Mouse (Mus musculus): ENCODE measurements around the gene Ccdc24. TPM values are rescaled to one million over a fixed set of nuclear protein-coding genes. Genes with fewer than 3 reads are reported as not detected.

Gene Ccdc24
- polyA plus RNA-seq, 1 experiment from 2014 or later, result 1.5 TPM

- DNase-seq (ENCODE audit: low spot score) (no peak), ATAC-seq (no peak)
- no peak overlapping the region for H3K4me3 ChIP-seq (ENCODE audit: low read depth, low read length)
- no peaks in the 10 kb centered on the region for H3K27me3 ChIP-seq (replicated peaks; ENCODE audit: control insufficient read depth, insufficient read depth, low read length)
- H3K9ac ChIP-seq (ENCODE audit: low read length), result no peak overlapping the region
- peaks cover 73% of the 10 kb centered on the region for H3K36me3 ChIP-seq (ENCODE audit: control insufficient read depth, insufficient read depth, low read length)
- H3K4me2 ChIP-seq (ENCODE audit: low read length), result no peak overlapping the region
- 84% methylated on average over 10 of the region's 10 CpGs for WGBS
- H3K4me1 ChIP-seq (ENCODE audit: control insufficient read depth, insufficient read depth, low read length), result peaks cover 7% of the 10 kb centered on the region
- H3K27ac ChIP-seq (ENCODE audit: low read depth, low read length), result no peak overlapping the region
- no peaks in the 10 kb centered on the region for H3K9me3 ChIP-seq (replicated peaks; ENCODE audit: control insufficient read depth, low read length)
Observed at GRCm38 (mm10) chr4:117904094-117904493, 31.7 kb upstream of the Ccdc24 start.

- Histone ChIP-seq H3K4me1 (ENCODE audit: control insufficient read depth, insufficient read depth, low read length) (no peaks in the 10 kb centered on the region), H3K9ac (ENCODE audit: low read length) (no peak overlapping the region), H3K9me3 (replicated peaks; ENCODE audit: control insufficient read depth, low read length) (no peaks in the 10 kb centered on the region), H3K4me2 (ENCODE audit: low read length) (no peak overlapping the region), H3K4me3 (ENCODE audit: low read depth, low read length) (no peak overlapping the region), H3K27me3 (replicated peaks; ENCODE audit: control insufficient read depth, insufficient read depth, low read length) (no peaks in the 10 kb centered on the region), H3K27ac (ENCODE audit: low read depth, low read length) (no peak overlapping the region), H3K36me3 (ENCODE audit: control insufficient read depth, insufficient read depth, low read length) (peaks cover 93% of the 10 kb centered on the region)
- 86% methylated on average over 3 of the region's 3 CpGs for WGBS
- DNase-seq (ENCODE audit: low spot score) (no peak), ATAC-seq (no peak)
Observed at GRCm38 (mm10) chr4:117898111-117898510, 25.8 kb upstream of the Ccdc24 start.

- Histone ChIP-seq H3K9ac (ENCODE audit: low read length) (no peak overlapping the region), H3K27ac (ENCODE audit: low read depth, low read length) (no peak overlapping the region), H3K4me3 (ENCODE audit: low read depth, low read length) (no peak overlapping the region), H3K36me3 (ENCODE audit: control insufficient read depth, insufficient read depth, low read length) (peaks cover 72% of the 10 kb centered on the region), H3K9me3 (replicated peaks; ENCODE audit: control insufficient read depth, low read length) (no peaks in the 10 kb centered on the region), H3K4me1 (ENCODE audit: control insufficient read depth, insufficient read depth, low read length) (peaks cover 3% of the 10 kb centered on the region; the same call in 1 of the 2 replicates), H3K4me2 (ENCODE audit: low read length) (no peak overlapping the region), H3K27me3 (replicated peaks; ENCODE audit: control insufficient read depth, insufficient read depth, low read length) (no peaks in the 10 kb centered on the region)
- 95% methylated on average over 6 of the region's 6 CpGs for WGBS
- DNase-seq (ENCODE audit: low spot score), result no peak
- no peak for ATAC-seq
Observed at GRCm38 (mm10) chr4:117896031-117896430, 23.7 kb upstream of the Ccdc24 start.

- Histone ChIP-seq H3K27ac (ENCODE audit: low read depth, low read length) (no peak overlapping the region), H3K9me3 (replicated peaks; ENCODE audit: control insufficient read depth, low read length) (no peaks in the 10 kb centered on the region), H3K4me3 (ENCODE audit: low read depth, low read length) (no peak overlapping the region), H3K4me2 (ENCODE audit: low read length) (no peak overlapping the region), H3K9ac (ENCODE audit: low read length) (no peak overlapping the region), H3K4me1 (ENCODE audit: control insufficient read depth, insufficient read depth, low read length) (peaks cover 3% of the 10 kb centered on the region; the same call in 1 of the 2 replicates), H3K27me3 (replicated peaks; ENCODE audit: control insufficient read depth, insufficient read depth, low read length) (no peaks in the 10 kb centered on the region), H3K36me3 (ENCODE audit: control insufficient read depth, insufficient read depth, low read length) (peaks cover 65% of the 10 kb centered on the region)
- WGBS, result 78% methylated on average over 7 of the region's 7 CpGs
- no peak for DNase-seq (ENCODE audit: low spot score)
- no peak for ATAC-seq
Observed at GRCm38 (mm10) chr4:117895339-117895738, 23.0 kb upstream of the Ccdc24 start.

- H3K4me1 ChIP-seq (ENCODE audit: control insufficient read depth, insufficient read depth, low read length), result peaks cover 3% of the 10 kb centered on the region; the same call in 1 of the 2 replicates
- peaks cover 65% of the 10 kb centered on the region for H3K36me3 ChIP-seq (ENCODE audit: control insufficient read depth, insufficient read depth, low read length)
- H3K9me3 ChIP-seq (replicated peaks; ENCODE audit: control insufficient read depth, low read length), result no peaks in the 10 kb centered on the region
- DNase-seq (ENCODE audit: low spot score), result no peak
- no peak overlapping the region for H3K4me3 ChIP-seq (ENCODE audit: low read depth, low read length)
- no peak for ATAC-seq
- 93% methylated on average over 8 of the region's 8 CpGs for WGBS
- no peak overlapping the region for H3K27ac ChIP-seq (ENCODE audit: low read depth, low read length)
- no peak overlapping the region for H3K4me2 ChIP-seq (ENCODE audit: low read length)
- H3K9ac ChIP-seq (ENCODE audit: low read length), result no peak overlapping the region
- H3K27me3 ChIP-seq (replicated peaks; ENCODE audit: control insufficient read depth, insufficient read depth, low read length), result no peaks in the 10 kb centered on the region
Observed at GRCm38 (mm10) chr4:117894601-117895000, 22.2 kb upstream of the Ccdc24 start.

- DNase-seq (ENCODE audit: low spot score), result peak; percentile 22
- Histone ChIP-seq H3K36me3 (ENCODE audit: control insufficient read depth, insufficient read depth, low read length) (peaks cover 61% of the 10 kb centered on the region), H3K9me3 (replicated peaks; ENCODE audit: control insufficient read depth, low read length) (no peaks in the 10 kb centered on the region), H3K9ac (ENCODE audit: low read length) (no peak overlapping the region), H3K27me3 (replicated peaks; ENCODE audit: control insufficient read depth, insufficient read depth, low read length) (no peaks in the 10 kb centered on the region), H3K4me2 (ENCODE audit: low read length) (no peak overlapping the region), H3K4me1 (ENCODE audit: control insufficient read depth, insufficient read depth, low read length) (peaks cover 3% of the 10 kb centered on the region; the same call in 1 of the 2 replicates), H3K4me3 (ENCODE audit: low read depth, low read length) (no peak overlapping the region), H3K27ac (ENCODE audit: low read depth, low read length) (no peak overlapping the region)
- no peak for ATAC-seq
- 30% methylated on average over 9 of the region's 9 CpGs for WGBS
Observed at GRCm38 (mm10) chr4:117893376-117893775, 21.0 kb upstream of the Ccdc24 start.

- H3K4me1 ChIP-seq (ENCODE audit: control insufficient read depth, insufficient read depth, low read length), result peaks cover 3% of the 10 kb centered on the region; the same call in 1 of the 2 replicates
- no peak within 1 kb of the TSS for H3K27ac ChIP-seq (ENCODE audit: low read depth, low read length)
- ATAC-seq (peak; percentile 87), DNase-seq (ENCODE audit: low spot score) (peak; percentile 97)
- H3K9ac ChIP-seq (ENCODE audit: low read length), result peak within 1 kb of the TSS; percentile 58
- peak within 1 kb of the TSS; percentile 66 for H3K4me3 ChIP-seq (ENCODE audit: low read depth, low read length)
- peaks cover 46% of the 10 kb centered on the region for H3K36me3 ChIP-seq (ENCODE audit: control insufficient read depth, insufficient read depth, low read length)
- H3K27me3 ChIP-seq (replicated peaks; ENCODE audit: control insufficient read depth, insufficient read depth, low read length), result no peaks in the 10 kb centered on the region
- peak within 1 kb of the TSS; percentile 87 for H3K4me2 ChIP-seq (ENCODE audit: low read length)
- H3K9me3 ChIP-seq (replicated peaks; ENCODE audit: control insufficient read depth, low read length), result no peaks in the 10 kb centered on the region
- WGBS, result under 1% methylated on average over 21 of the region's 21 CpGs
Observed at GRCm38 (mm10) chr4:117891738-117892161, 19.4 kb upstream of the Ccdc24 start, which contains the start of gene Dph2. Dph2 (minus strand) TSS chr4:117892032.

GRCm38 (mm10) chr4:117890750-117891149, 18.4 kb upstream of the Ccdc24 start:
- ATAC-seq (no peak), DNase-seq (ENCODE audit: low spot score) (no peak)
- H3K4me1 ChIP-seq (ENCODE audit: control insufficient read depth, insufficient read depth, low read length), result peaks cover 10% of the 10 kb centered on the region
- no peak overlapping the region for H3K9ac ChIP-seq (ENCODE audit: low read length)
- H3K27ac ChIP-seq (ENCODE audit: low read depth, low read length), result no peak overlapping the region
- peaks cover 36% of the 10 kb centered on the region for H3K36me3 ChIP-seq (ENCODE audit: control insufficient read depth, insufficient read depth, low read length)
- H3K9me3 ChIP-seq (replicated peaks; ENCODE audit: control insufficient read depth, low read length), result no peaks in the 10 kb centered on the region
- peak overlapping the region; percentile 66; the same call in 1 of the 2 replicates for H3K4me3 ChIP-seq (ENCODE audit: low read depth, low read length)
- H3K4me2 ChIP-seq (ENCODE audit: low read length), result peak overlapping the region; percentile 87
- no peaks in the 10 kb centered on the region for H3K27me3 ChIP-seq (replicated peaks; ENCODE audit: control insufficient read depth, insufficient read depth, low read length)
- WGBS, result 54% methylated on average over 8 of the region's 8 CpGs

- H3K4me1 ChIP-seq (ENCODE audit: control insufficient read depth, insufficient read depth, low read length), result peaks cover 10% of the 10 kb centered on the region
- H3K36me3 ChIP-seq (ENCODE audit: control insufficient read depth, insufficient read depth, low read length), result peaks cover 35% of the 10 kb centered on the region
- H3K4me3 ChIP-seq (ENCODE audit: low read depth, low read length), result no peak overlapping the region
- ATAC-seq, result no peak
- no peak overlapping the region for H3K9ac ChIP-seq (ENCODE audit: low read length)
- DNase-seq (ENCODE audit: low spot score), result no peak
- 91% methylated on average over 14 of the region's 14 CpGs for WGBS
- H3K27ac ChIP-seq (ENCODE audit: low read depth, low read length), result no peak overlapping the region
- no peak overlapping the region for H3K4me2 ChIP-seq (ENCODE audit: low read length)
- H3K27me3 ChIP-seq (replicated peaks; ENCODE audit: control insufficient read depth, insufficient read depth, low read length), result no peaks in the 10 kb centered on the region
- no peaks in the 10 kb centered on the region for H3K9me3 ChIP-seq (replicated peaks; ENCODE audit: control insufficient read depth, low read length)
Observed at GRCm38 (mm10) chr4:117890031-117890430, 17.7 kb upstream of the Ccdc24 start.

Measured in forebrain, embryonic 14.5 days (tissue).